Mouse (Mus musculus) leukemia stem cell, adult 10-12 weeks (primary cell): ENCODE data around the gene Mrgprx2. TPM values are rescaled to one million over a fixed set of nuclear protein-coding genes. Genes with fewer than 3 reads are reported as not detected.

Source experiments
- polyA plus RNA-seq: library from polyadenylated mRNA; stranded (reverse); fragments of >175 nt; gene quantifications from 2 replicates; pipeline ENCODE4 v1.2.3, GENCODE M21; 2012; ENCODE audit warnings: low replicate concordance

The Mrgprx2 gene
- not detected in 2 replicates for polyA plus RNA-seq

GRCm38 (mm10) chr7:48499221-48499620 lies at the start of gene Mrgprx2:
TSS of gene Mrgprx2 (minus strand) at chr7:48499321.

GRCm38 (mm10) chr7:48456242-48456641 lies 42.9 kb downstream of the Mrgprx2 start, which contains the start of gene Mrgprb1:
TSS of gene Mrgprb1 (minus strand) at chr7:48456342.

Other genes with a start within 250 kb of the Mrgprx2 start
- not detected in 2 replicates for gene Mrgprb8, start 110.8 kb downstream of the Mrgprx2 start, polyA plus RNA-seq
- 0.08 TPM in 1 of 2 replicates, not detected in the other for gene Mrgprb1, start 43.0 kb downstream of the Mrgprx2 start, polyA plus RNA-seq
- gene Mrgprb2, start 58.8 kb upstream of the Mrgprx2 start, polyA plus RNA-seq = not detected in 2 replicates
- not detected in 2 replicates for gene Mrgprb3, start 144.5 kb upstream of the Mrgprx2 start, polyA plus RNA-seq